Mouse (Mus musculus): ENCODE measurements around the gene Nono. TPM values are rescaled to one million over a fixed set of nuclear protein-coding genes. Genes with fewer than 3 reads are reported as not detected.

Nono gene
- polyA plus RNA-seq, 1 experiment from 2014 or later = 720 TPM

Other genes with a start within 250 kb of the Nono start
- gene Snx12, start 206.8 kb upstream of the Nono start, polyA plus RNA-seq (2014; fragmentation: Nextera tagmentation; extraction: Ambion mirVana) = 66.2 and 67.9 TPM in 2 replicates
- 4.3 and 4.6 TPM in 2 replicates for gene Foxo4, start 174.8 kb upstream of the Nono start, polyA plus RNA-seq (2014; fragmentation: Nextera tagmentation; extraction: Ambion mirVana)
- not detected in 2 replicates for gene Gm614, start 165.3 kb upstream of the Nono start, polyA plus RNA-seq (2014; fragmentation: Nextera tagmentation; extraction: Ambion mirVana)
- gene Il2rg, start 161.1 kb upstream of the Nono start, polyA plus RNA-seq (2014; fragmentation: Nextera tagmentation; extraction: Ambion mirVana) = 3.9 and 4.1 TPM in 2 replicates
- gene Gm20489, start 160.3 kb upstream of the Nono start, polyA plus RNA-seq (2014; fragmentation: Nextera tagmentation; extraction: Ambion mirVana) = not detected in 2 replicates
- 27.8 and 32.3 TPM in 2 replicates for gene Med12, start 155.3 kb upstream of the Nono start, polyA plus RNA-seq (2014; fragmentation: Nextera tagmentation; extraction: Ambion mirVana)
- gene Nlgn3, start 130.2 kb upstream of the Nono start, polyA plus RNA-seq (2014; fragmentation: Nextera tagmentation; extraction: Ambion mirVana) = 14.2 and 15.6 TPM in 2 replicates
- gene Gjb1, start 52.9 kb upstream of the Nono start, polyA plus RNA-seq (2014; fragmentation: Nextera tagmentation; extraction: Ambion mirVana) = 0.18 and 0.40 TPM in 2 replicates
- 25.2 and 26.2 TPM in 2 replicates for gene Zmym3, start 8.5 kb upstream of the Nono start, polyA plus RNA-seq (2014; fragmentation: Nextera tagmentation; extraction: Ambion mirVana)
- 1.3 and 2.5 TPM in 2 replicates for gene Itgb1bp2, start 19.8 kb downstream of the Nono start, polyA plus RNA-seq (2014; fragmentation: Nextera tagmentation; extraction: Ambion mirVana)
- 20.4 and 21.8 TPM in 2 replicates for gene Taf1, start 103.4 kb downstream of the Nono start, polyA plus RNA-seq (2014; fragmentation: Nextera tagmentation; extraction: Ambion mirVana)
- gene Ogt, start 210.7 kb downstream of the Nono start, polyA plus RNA-seq (2014; fragmentation: Nextera tagmentation; extraction: Ambion mirVana) = 225 and 231 TPM in 2 replicates

Data from embryonic facial prominence, embryonic 11.5 days (tissue).